Comparison of ENCODE assay signal across 9 mouse cellular contexts in genomic region chr11:118794856-118795602, GRCm38 (mm10).
DNase-seq lines count a peak whose midpoint lies in the region; ATAC-seq and TF ChIP-seq lines count a peak whose summit lies in the region.
"Had no signal": no experiment of that assay in that cellular context is flagged by ENCODE, and none has a peak within 500 bp of the region (broad histone marks: within the 10 kb centered on the region; RNA-seq: fewer than 3 reads in every experiment).

No protein-coding gene starts in this region.

- no peaks in the 10 kb centered on the region for H3K36me3 ChIP-seq in embryonic facial prominence, embryonic 12.5 days
- H3K36me3 ChIP-seq in hindbrain, embryonic 11.5 days (ENCODE audit: control insufficient read depth, insufficient read depth, low read length), result no peaks in the 10 kb centered on the region
- no peaks in the 10 kb centered on the region for H3K36me3 ChIP-seq in midbrain, embryonic 15.5 days (replicated peaks)

- H3K4me1 ChIP-seq in embryonic facial prominence, embryonic 12.5 days, result peaks cover 29% of the 10 kb centered on the region
- peaks cover 15% of the 10 kb centered on the region for H3K4me1 ChIP-seq in hindbrain, embryonic 11.5 days (replicated peaks; ENCODE audit: control insufficient read depth, insufficient read depth, low read length)
- peaks cover 43% of the 10 kb centered on the region for H3K4me1 ChIP-seq in midbrain, embryonic 15.5 days

- no peak overlapping the region for H3K9ac ChIP-seq in embryonic facial prominence, embryonic 12.5 days
- no peak overlapping the region for H3K9ac ChIP-seq in hindbrain, embryonic 11.5 days (ENCODE audit: low read depth, low read length)
- H3K9ac ChIP-seq in midbrain, embryonic 15.5 days, result no peak overlapping the region

- H3K9me3 ChIP-seq in embryonic facial prominence, embryonic 12.5 days, result no peaks in the 10 kb centered on the region
- H3K9me3 ChIP-seq in hindbrain, embryonic 11.5 days (ENCODE audit: control insufficient read depth, low read length), result no peaks in the 10 kb centered on the region
- H3K9me3 ChIP-seq in midbrain, embryonic 15.5 days, result no peaks in the 10 kb centered on the region

- WGBS in embryonic facial prominence, embryonic 12.5 days, result 51% methylated on average over 8 of the region's 8 CpGs
- WGBS in hindbrain, embryonic 11.5 days, result 64% methylated on average over 8 of the region's 8 CpGs
- WGBS in midbrain, embryonic 15.5 days, result 46% methylated on average over 8 of the region's 8 CpGs

- H3K27ac ChIP-seq in layer of hippocampus, adult 2 months, result peak overlapping the region; percentile 97
- peak overlapping the region; percentile 30; the same call in 1 of the 2 replicates for H3K27ac ChIP-seq in embryonic facial prominence, embryonic 12.5 days
- peak overlapping the region; percentile 91 for H3K27ac ChIP-seq in hindbrain, embryonic 11.5 days (ENCODE audit: low read depth, low read length)
- H3K27ac ChIP-seq in midbrain, embryonic 15.5 days, result peak overlapping the region; percentile 93

- no peak for TF ChIP-seq CTCF in layer of hippocampus, adult 2 months (conservative IDR thresholded peaks at IDR 0.05)

- DNase-seq in layer of hippocampus, adult 2 months (ENCODE audit: low spot score in 2 of 2), result no peak
- DNase-seq in layer of hippocampus, adult 18-20 months (ENCODE audit: low spot score in 2 of 2), result no peak
- peak; percentile 59 for DNase-seq in hindbrain, embryonic 11.5 days (ENCODE audit: low spot score)
- no peak for DNase-seq in thymus, postnatal 36 days
- DNase-seq in spleen, postnatal 10 days (ENCODE audit: low spot score in 2 of 2), result no peak
- DNase-seq: adrenal gland, adult 2 months had no signal

- no peak overlapping the region for H3K4me3 ChIP-seq in layer of hippocampus, adult 2 months
- H3K4me3 ChIP-seq in embryonic facial prominence, embryonic 12.5 days, result no peak overlapping the region
- no peak overlapping the region for H3K4me3 ChIP-seq in hindbrain, embryonic 11.5 days (ENCODE audit: low read depth, low read length)
- H3K4me3 ChIP-seq in midbrain, embryonic 15.5 days, result no peak overlapping the region

- no peak overlapping the region for H3K4me2 ChIP-seq in embryonic facial prominence, embryonic 12.5 days (replicated peaks)
- H3K4me2 ChIP-seq in hindbrain, embryonic 11.5 days (replicated peaks; ENCODE audit: low read depth, low read length), result no peak overlapping the region
- H3K4me2 ChIP-seq in midbrain, embryonic 15.5 days, result no peak overlapping the region

- no peak for ATAC-seq in embryonic facial prominence, embryonic 12.5 days (ENCODE audit: insufficient number of reproducible peaks, insufficient read depth, low FRiP score, low TSS enrichment)
- peak; percentile 72 for ATAC-seq in hindbrain, embryonic 11.5 days (ENCODE audit: low FRiP score)
- 0 out of 2 replicates have a peak, but pooled peaks have one; percentile 20 for ATAC-seq in midbrain, embryonic 15.5 days (replicated peaks)
- no peak for ATAC-seq in megakaryocyte progenitor cell, adult 5-6 weeks (replicated peaks; ENCODE audit: poor library complexity)

- no peaks in the 10 kb centered on the region for H3K27me3 ChIP-seq in embryonic facial prominence, embryonic 12.5 days
- H3K27me3 ChIP-seq in hindbrain, embryonic 11.5 days (ENCODE audit: control insufficient read depth, insufficient read depth, low read length), result no peaks in the 10 kb centered on the region
- H3K27me3 ChIP-seq in midbrain, embryonic 15.5 days (replicated peaks), result no peaks in the 10 kb centered on the region

Comparison
In these comparisons a context has a peak if more than half of its experiments do, and no peak if none do; other contexts are left out.
1. H3K27ac ChIP-seq: peak in every context shown above with its lines; median percentile 97 in layer of hippocampus, adult 2 months; 93 in midbrain, embryonic 15.5 days; 91 in hindbrain, embryonic 11.5 days; 30 in embryonic facial prominence, embryonic 12.5 days.
2. ATAC-seq: peak in hindbrain, embryonic 11.5 days (single experiment) and midbrain, embryonic 15.5 days (single experiment); none in embryonic facial prominence, embryonic 12.5 days (single experiment) and megakaryocyte progenitor cell, adult 5-6 weeks (single experiment).